Mouse (Mus musculus): ENCODE data around the gene Hs6st3.
"Not testable (repeated sequence)": the region's sequence is repeated elsewhere in the genome, so short reads cannot be mapped to it uniquely, and the experiment has no call there.

Hs6st3 gene

DNA sequence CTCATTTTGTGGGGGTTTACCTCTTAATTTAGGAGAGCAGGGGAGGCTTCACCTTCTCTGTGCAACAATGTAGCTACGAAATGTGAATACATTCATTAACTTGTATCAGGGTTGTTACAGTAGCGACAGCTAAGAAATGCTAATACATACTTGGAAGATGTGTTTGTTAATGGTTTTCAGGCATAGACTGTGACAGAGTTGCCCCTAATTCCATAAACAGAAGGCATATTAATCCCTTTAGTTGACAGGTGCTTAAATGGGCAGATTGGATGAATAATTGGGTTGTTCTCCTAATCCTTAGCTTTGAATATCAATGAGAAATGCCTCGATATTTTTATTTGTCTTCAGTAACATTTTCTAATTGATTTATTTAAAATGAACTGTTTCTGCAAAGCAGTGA lies 314.7 kb downstream of the Hs6st3 start:
- DNase-seq = no peak

- no peak for DNase-seq
Measured at GRCm38 (mm10) chr14:119464308-119464707, 326.2 kb downstream of the Hs6st3 start.

GRCm38 (mm10) chr14:119464883-119465282 lies 326.7 kb downstream of the Hs6st3 start:
- DNase-seq = no peak

DNA sequence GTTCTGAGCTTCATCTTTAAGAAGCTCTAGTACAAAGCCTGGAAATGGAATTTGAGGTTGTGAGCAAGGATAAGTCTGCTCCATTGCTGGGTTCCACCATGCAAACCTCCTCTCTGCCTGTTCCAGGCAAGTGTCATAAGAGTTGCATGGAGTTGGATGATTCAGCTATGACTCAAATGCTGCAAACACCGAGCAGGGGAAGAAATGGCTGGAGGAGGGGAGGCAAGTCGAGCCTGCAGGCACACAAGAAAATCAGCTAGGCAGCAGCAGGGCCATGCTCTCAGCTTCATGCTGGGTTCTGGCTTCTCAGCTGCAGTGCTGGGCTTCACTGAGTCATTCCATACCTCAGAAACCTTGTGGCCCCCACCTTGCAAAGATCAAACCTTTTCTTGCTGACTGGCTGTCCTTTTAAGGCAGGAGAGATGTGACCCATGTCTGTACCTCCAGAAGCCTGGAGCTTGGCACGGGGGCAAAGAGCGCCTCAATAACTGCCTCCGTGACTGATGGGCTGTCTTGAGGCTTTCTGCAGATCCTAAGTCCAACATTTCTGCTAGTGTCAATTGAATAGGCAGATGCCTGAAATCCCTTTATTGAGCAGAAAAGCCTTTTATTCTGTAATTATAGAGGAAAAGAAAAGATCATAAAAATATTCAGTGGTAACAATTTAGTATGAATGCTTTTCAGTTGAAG lies 328.9 kb downstream of the Hs6st3 start:
- no peak for DNase-seq

DNA sequence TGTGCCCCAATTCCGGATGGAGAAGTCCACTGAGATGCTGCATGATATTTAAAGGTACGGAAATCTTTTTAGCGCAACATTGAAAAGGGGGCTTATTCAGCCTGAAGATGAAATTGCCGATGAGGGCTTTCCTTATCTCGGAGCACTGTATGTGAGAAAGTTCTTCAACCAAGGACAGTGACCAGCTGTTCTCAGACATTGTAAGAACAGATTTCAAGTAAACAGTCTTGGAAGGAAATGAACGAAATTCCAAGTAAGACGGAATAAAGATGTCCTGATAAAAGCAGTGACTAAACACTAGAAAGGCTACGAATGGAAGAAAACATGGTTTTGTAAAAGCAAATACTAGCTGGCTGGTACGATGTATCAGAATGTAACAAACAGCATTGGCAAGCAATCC lies 338.4 kb downstream of the Hs6st3 start:
- no peak for DNase-seq

GRCm38 (mm10) chr14:119477836-119478235 lies 339.7 kb downstream of the Hs6st3 start:
- no peak for DNase-seq

DNA sequence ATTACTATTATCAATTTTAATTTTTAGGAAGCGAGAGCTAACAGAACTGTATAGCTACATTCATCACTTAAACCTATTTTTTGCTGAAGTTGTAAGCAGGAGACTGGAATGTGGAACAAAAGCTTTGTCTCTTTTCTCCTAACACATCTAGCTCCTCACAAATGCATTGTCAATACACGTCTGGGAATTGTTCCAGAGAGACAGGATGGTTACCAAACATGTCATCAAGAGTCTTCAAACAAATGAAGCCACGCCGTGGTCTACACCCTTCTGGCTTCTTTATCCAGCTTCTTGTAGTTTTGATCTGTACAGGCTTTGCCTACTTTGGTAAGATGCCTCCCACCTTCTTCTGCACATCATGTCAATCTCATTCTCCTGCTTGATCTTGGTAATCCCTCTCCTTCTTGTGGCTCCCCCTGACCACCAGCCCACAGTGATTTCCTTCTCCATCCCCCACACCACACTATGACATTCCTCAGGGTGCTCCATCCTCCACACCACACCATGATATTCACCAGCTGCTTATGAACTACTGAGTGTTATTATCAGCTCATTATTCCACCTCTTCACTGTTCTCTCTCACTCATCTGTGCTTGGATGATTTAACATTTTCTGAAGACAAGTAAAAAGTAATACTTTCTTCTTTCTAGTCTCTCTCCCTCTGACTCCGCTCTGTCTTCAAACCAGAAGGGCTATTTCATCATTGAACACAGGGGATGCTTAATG lies 351.0 kb downstream of the Hs6st3 start:
- no peak for DNase-seq

GRCm38 (mm10) chr14:119520632-119521031 lies 382.5 kb downstream of the Hs6st3 start:
- no peak for DNase-seq

GRCm38 (mm10) chr14:119521056-119521455 lies 382.9 kb downstream of the Hs6st3 start:
- no peak for DNase-seq

- no peak for DNase-seq
Measured at GRCm38 (mm10) chr14:119532889-119533546, 394.9 kb downstream of the Hs6st3 start.

DNA sequence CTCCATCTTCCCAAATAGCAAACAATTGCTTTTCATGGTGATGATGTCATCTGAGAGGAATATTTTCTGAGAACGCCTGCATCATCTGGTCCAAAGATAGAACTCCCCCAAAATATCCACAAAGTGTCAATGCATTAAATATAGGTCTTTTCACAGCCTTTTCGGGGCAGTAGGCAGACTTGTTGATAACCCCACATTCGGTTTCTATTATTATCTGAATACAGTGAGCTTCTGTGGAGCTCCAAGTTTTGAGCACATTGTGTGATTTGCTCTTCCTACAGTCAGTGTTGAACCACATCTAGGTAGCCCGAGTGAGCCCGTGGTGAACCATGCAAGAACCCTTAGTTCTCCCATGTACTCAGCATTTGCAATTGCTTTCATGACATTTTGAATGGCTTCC lies 402.4 kb downstream of the Hs6st3 start:
- no peak for DNase-seq

DNA sequence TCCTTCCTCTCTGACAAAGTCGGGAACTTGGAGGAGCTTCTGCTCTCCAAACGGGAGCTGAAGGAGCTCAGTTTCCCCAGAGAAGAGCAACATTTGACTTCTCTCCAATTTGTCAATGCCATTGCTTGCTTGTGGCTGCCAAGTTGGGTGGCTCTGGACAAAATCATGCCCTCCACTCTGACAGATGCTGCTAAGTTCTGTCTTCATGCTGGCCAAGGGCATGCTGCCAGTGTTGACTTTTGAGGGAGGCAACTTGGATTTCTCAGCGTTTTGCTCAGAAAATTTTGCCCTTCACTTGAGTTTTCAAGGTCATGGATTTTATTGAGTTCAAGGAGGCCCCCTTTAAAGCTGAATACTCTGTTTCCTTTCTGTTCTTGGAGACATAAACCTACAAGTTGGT lies 406.5 kb downstream of the Hs6st3 start:
- DNase-seq = no peak

DNA sequence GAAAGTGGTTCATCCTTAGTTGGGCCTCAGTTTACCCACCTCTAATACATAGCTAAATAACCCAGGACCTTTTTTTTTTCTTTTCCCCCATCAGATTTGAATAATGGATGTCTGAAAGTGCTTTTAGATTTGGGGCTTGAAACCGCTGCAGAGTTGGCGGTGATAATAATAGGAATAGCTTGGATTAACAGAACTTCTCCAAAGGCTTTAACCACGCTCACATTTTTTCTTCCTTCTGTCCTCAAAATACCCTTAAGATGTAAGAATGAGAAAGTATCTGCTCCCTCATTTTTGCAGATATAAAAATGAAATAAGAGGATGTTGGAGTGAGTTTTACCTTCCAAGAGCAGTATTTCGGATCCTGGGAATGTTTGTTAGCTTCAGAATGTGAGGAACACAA lies 420.2 kb downstream of the Hs6st3 start:
- DNase-seq = no peak

DNA sequence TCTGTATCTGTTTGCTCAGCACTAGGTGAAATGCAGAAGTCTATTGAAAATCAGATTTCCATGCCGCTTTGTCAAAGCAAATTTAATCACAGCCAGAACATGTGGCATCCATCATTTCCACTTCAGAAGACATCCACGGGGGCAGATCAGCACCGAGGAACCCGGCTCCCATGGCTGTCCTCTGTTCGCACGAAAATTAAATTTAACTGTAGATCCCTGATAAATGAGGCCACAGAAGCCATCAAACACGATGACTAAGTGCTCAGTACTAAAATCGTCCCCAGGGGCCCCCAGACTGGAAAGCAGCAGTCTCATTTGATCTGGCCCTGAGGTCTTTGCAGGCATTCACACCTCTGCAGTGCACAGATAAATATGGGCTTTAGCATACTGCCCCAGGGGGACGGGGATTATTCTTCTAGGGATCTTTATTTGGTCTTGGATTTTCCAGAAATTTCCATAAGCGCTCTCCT lies 443.9 kb downstream of the Hs6st3 start:
- DNase-seq = no peak

- no peak for DNase-seq
Measured at GRCm38 (mm10) chr14:119585069-119585468, 446.9 kb downstream of the Hs6st3 start.

DNA sequence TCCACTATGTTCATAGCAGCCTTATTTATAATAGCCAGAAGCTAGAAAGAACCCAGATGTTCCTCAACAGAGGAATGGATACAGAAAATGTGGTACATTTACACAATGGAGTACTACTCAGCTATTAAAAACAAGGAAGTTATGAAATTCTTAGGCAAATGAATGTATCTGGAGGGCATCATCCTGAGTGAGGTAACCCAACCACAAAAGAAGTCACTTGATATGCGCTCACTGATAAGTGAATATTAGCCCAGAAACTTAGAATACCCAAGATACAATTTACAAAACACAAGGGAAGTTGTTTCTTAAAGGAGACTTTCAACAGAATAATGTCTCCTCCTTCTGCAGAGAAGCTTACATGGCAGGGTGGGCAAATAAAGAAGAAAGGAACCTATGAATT lies 449.2 kb downstream of the Hs6st3 start:
- DNase-seq = not testable (repeated sequence)

- DNase-seq = no peak
Measured at GRCm38 (mm10) chr14:119604327-119604726, 466.2 kb downstream of the Hs6st3 start.

- DNase-seq = no peak
Measured at GRCm38 (mm10) chr14:119612793-119613192, 474.7 kb downstream of the Hs6st3 start.

- no peak for DNase-seq
Measured at GRCm38 (mm10) chr14:119629127-119629526, 491.0 kb downstream of the Hs6st3 start.

DNA sequence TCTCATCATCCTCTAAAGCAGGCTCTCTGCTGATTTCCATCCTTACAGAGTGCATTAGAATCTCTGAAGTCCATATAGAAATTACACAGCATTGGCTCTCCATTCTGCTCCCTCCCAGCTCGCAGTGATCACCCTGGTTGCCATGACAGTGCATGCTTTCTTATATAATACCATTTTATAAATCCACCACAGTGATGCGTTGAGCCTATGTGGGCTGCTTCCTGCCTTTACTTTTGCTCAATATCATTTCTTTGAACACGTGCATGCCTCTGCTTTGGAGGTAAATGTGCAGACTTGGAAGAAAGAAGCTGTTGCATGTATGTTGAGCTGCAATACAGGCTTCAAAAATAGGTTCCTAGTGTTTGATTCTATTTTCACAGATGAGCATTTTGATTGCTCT lies 494.9 kb downstream of the Hs6st3 start:
- DNase-seq = no peak

DNA sequence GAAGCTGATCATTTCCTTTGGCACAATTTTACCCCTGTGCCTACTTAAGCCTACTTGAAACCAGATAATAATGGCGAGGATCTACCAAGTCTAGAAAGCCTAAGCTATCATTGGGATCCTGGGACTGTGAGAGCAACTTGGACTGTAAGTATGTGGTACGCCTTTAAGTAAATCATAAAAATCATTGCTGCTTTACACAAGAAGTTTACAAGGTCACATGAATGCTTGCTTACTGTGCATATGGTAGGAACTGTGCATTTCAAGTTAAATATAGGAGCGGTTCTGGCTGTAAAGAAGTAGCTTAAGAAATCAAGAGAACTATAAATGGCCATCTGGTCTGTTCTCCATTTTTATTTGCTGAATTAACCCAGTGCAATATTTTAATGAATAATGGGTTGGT lies 495.5 kb downstream of the Hs6st3 start:
- DNase-seq = no peak

DNA sequence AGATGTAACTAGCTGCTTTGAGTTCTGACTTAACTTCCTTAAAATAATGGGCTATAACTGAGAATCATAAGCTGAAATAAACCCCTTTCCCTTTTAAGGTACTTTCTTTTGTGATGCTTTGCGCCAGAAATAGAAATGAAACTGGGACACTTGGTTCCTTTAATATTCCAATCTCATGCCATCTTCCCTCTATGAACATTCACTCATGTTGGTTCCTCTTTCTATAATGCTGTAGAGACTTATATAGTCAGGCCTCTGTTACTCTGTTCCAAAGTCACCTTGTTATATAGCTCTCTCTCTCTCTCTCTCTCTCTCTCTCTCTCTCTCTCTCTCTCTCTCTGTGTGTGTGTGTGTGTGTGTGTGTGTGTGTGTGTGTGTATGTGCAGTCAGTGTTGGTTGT lies 504.7 kb downstream of the Hs6st3 start:
- no peak for DNase-seq

DNA sequence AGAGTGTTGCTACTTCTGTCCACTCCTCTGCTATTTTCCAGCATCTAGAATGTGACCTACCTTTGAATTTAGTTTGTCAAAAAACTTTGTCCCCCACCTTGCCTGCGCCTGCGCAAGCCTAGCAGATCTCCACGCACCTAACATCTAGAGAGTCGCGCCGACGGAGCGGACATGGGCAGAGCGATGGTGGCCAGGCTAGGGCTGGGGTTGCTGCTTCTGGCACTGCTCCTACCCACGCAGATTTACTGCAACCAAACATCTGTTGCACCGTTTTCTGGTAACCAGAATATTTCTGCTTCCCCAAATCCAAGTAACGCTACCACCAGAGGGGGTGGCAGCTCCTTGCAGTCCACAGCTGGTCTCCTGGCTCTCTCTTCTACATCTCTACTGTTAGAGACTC lies 505.7 kb downstream of the Hs6st3 start:
- no peak for DNase-seq

DNA sequence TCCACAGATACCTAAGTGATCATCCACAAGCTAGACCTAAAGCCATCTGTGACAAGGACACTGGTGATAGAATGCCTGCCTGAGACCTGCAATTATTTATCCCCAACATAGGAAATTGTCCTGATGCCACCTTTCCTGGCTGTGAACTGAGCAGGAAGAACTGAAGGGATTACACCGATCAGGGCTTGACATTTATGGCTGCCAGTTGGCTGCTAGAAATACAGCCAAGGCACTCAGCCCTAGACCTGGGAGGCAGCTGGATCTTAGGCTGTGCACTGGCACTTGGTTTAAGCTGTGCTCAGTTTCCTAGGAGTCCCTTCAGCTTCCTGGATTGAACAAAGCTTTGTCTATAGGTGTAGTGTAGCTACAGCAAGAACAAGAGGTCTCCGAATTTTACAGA lies 518.8 kb downstream of the Hs6st3 start:
- no peak for DNase-seq
